Mouse (Mus musculus) embryonic facial prominence, embryonic 11.5 days (tissue): Measurements from ENCODE around the gene Milr1. TPM values are rescaled to one million over a fixed set of nuclear protein-coding genes. Genes with fewer than 3 reads are reported as not detected.
"Not testable (repeated sequence)": the region's sequence is repeated elsewhere in the genome, so short reads cannot be mapped to it uniquely, and the experiment has no call there.

Source experiments
- ATAC-seq: fragments of 200-750 bp; cut with Nextera tagmentation; replicated peaks from 2 replicates; pipeline ENCODE4 v1.8.0; 2017; ENCODE audit warnings: low read depth; ENCODE audit not compliant: insufficient number of reproducible peaks, low FRiP score, low TSS enrichment
- DNase-seq: peaks from one replicate; pipeline ENCODE4 v3.0.0-alpha.2; 2015; ENCODE audit warnings: low spot score
- H3K27ac ChIP-seq: fragments of 300-500 bp; sonication (generic); replicated peaks from 2 replicates; pipeline ENCODE4 v1.5.1; 2014; ENCODE audit warnings: mild to moderate bottlenecking, low read depth, low read length, control low read depth
- H3K27me3 ChIP-seq: fragments of 300-500 bp; sonication (generic); 2 replicates; pipeline ENCODE4 v1.6.1; 2014; ENCODE audit warnings: mild to moderate bottlenecking, low read length, moderate library complexity, mixed read lengths; ENCODE audit not compliant: control insufficient read depth, insufficient read depth
- H3K36me3 ChIP-seq: fragments of 300-500 bp; sonication (generic); replicated peaks from 2 replicates; pipeline ENCODE4 v1.6.1; 2014; ENCODE audit warnings: low read depth, mild to moderate bottlenecking, low read length, moderate library complexity, mixed read lengths; ENCODE audit not compliant: control insufficient read depth, insufficient read depth
- H3K4me1 ChIP-seq: fragments of 300-500 bp; sonication (generic); 2 replicates; pipeline ENCODE4 v1.6.1; 2014; ENCODE audit warnings: low read length, mixed read lengths; ENCODE audit not compliant: control insufficient read depth, insufficient read depth
- H3K4me2 ChIP-seq: fragments of 300-500 bp; sonication (generic); 2 replicates; pipeline ENCODE4 v1.6.1; 2014; ENCODE audit warnings: low read depth, mild to moderate bottlenecking, control low read depth, low read length, moderate library complexity
- H3K4me3 ChIP-seq: fragments of 300-500 bp; sonication (generic); 2 replicates; pipeline ENCODE4 v1.5.1; 2014; ENCODE audit warnings: low read depth, low read length, control low read depth
- H3K9ac ChIP-seq: fragments of 300-500 bp; sonication (generic); replicated peaks from 2 replicates; pipeline ENCODE4 v1.6.1; 2014; ENCODE audit warnings: mild to moderate bottlenecking, control low read depth, low read length
- H3K9me3 ChIP-seq: fragments of 300-500 bp; sonication (generic); replicated peaks from 2 replicates; pipeline ENCODE4 v1.6.1; 2016; ENCODE audit warnings: mild to moderate bottlenecking, low read length, inconsistent platforms, mixed read lengths; ENCODE audit not compliant: control insufficient read depth
- WGBS: fragments of 180-500 bp; shearing (Covaris S2); extraction: QIAGEN DNeasy Blood & Tissue Kit; methylation state at CpG from one replicate; pipeline ENCODE4 v1.1.7; 2014; 5-methylcytosine and 5-hydroxymethylcytosine counted together
- polyA plus RNA-seq: library from polyadenylated mRNA; unstranded; fragments of >200 nt; fragmentation: Nextera tagmentation; extraction: Ambion mirVana; gene quantifications from 2 replicates; pipeline ENCODE4 v1.2.1, GENCODE M21; 2014

The Milr1 gene
- polyA plus RNA-seq, 1 experiment from 2014 or later = 0.94 TPM

GRCm38 (mm10) chr11:106807442-106807841, 56.4 kb downstream of the Milr1 start:
- 88% methylated on average over 1 of the region's 1 CpGs for WGBS
- H3K27ac ChIP-seq, H3K27me3 ChIP-seq, H3K4me3 ChIP-seq, H3K9ac ChIP-seq, H3K36me3 ChIP-seq, ATAC-seq, H3K9me3 ChIP-seq, H3K4me1 ChIP-seq, H3K4me2 ChIP-seq, DNase-seq: not testable (repeated sequence)

- H3K4me2 ChIP-seq = no peak overlapping the region
- DNase-seq = no peak
- WGBS = 90% methylated on average over 7 of the region's 7 CpGs
- no peak overlapping the region for H3K27ac ChIP-seq
- H3K36me3 ChIP-seq = peaks cover 6% of the 10 kb centered on the region
- no peaks in the 10 kb centered on the region for H3K27me3 ChIP-seq
- H3K4me1 ChIP-seq = 0 out of 2 replicates have a peak, but pooled peaks cover 2% of the 10 kb centered on the region
- no peaks in the 10 kb centered on the region for H3K9me3 ChIP-seq
- no peak for ATAC-seq
- H3K4me3 ChIP-seq = no peak overlapping the region
- no peak overlapping the region for H3K9ac ChIP-seq
These were observed 61.5 kb downstream of the Milr1 start for GRCm38 (mm10) chr11:106812410-106813136.

GRCm38 (mm10) chr11:106814601-106815320, 63.7 kb downstream of the Milr1 start:
- 57% methylated on average over 14 of the region's 14 CpGs for WGBS
- no peaks in the 10 kb centered on the region for H3K27me3 ChIP-seq
- H3K4me1 ChIP-seq = 0 out of 2 replicates have a peak, but pooled peaks cover 2% of the 10 kb centered on the region
- no peak overlapping the region for H3K9ac ChIP-seq
- no peak overlapping the region for H3K4me3 ChIP-seq
- peaks cover 8% of the 10 kb centered on the region for H3K36me3 ChIP-seq
- no peak for DNase-seq
- no peak overlapping the region for H3K27ac ChIP-seq
- no peak for ATAC-seq
- H3K9me3 ChIP-seq = no peaks in the 10 kb centered on the region
- no peak overlapping the region for H3K4me2 ChIP-seq

- Histone ChIP-seq H3K4me1 (0 out of 2 replicates have a peak, but pooled peaks cover 2% of the 10 kb centered on the region), H3K27me3 (no peaks in the 10 kb centered on the region), H3K9ac (no peak overlapping the region), H3K9me3 (no peaks in the 10 kb centered on the region), H3K27ac (no peak overlapping the region), H3K4me3 (no peak overlapping the region), H3K36me3 (peaks cover 8% of the 10 kb centered on the region), H3K4me2 (no peak overlapping the region)
- 95% methylated on average over 2 of the region's 2 CpGs for WGBS
- no peak for ATAC-seq
- DNase-seq = no peak
These were observed 64.3 kb downstream of the Milr1 start for GRCm38 (mm10) chr11:106815331-106815730.

- Histone ChIP-seq H3K9me3 (no peaks in the 10 kb centered on the region), H3K27ac (no peak overlapping the region), H3K4me3 (no peak overlapping the region), H3K27me3 (no peaks in the 10 kb centered on the region), H3K9ac (no peak overlapping the region), H3K4me2 (no peak overlapping the region), H3K36me3 (peaks cover 8% of the 10 kb centered on the region), H3K4me1 (0 out of 2 replicates have a peak, but pooled peaks cover 2% of the 10 kb centered on the region)
- WGBS = 78% methylated on average over 2 of the region's 2 CpGs
- DNase-seq (no peak), ATAC-seq (no peak)
These were observed 64.7 kb downstream of the Milr1 start for GRCm38 (mm10) chr11:106815761-106816160.

GRCm38 (mm10) chr11:106816316-106816715, 65.3 kb downstream of the Milr1 start:
- peaks cover 8% of the 10 kb centered on the region for H3K36me3 ChIP-seq
- WGBS = 74% methylated on average over 7 of the region's 7 CpGs

GRCm38 (mm10) chr11:106817156-106817555, 66.1 kb downstream of the Milr1 start:
- no peak for DNase-seq
- Histone ChIP-seq H3K9ac (no peak overlapping the region), H3K27me3 (no peaks in the 10 kb centered on the region), H3K4me3 (no peak overlapping the region), H3K36me3 (peaks cover 8% of the 10 kb centered on the region), H3K27ac (no peak overlapping the region), H3K4me1 (0 out of 2 replicates have a peak, but pooled peaks cover 2% of the 10 kb centered on the region), H3K4me2 (no peak overlapping the region), H3K9me3 (no peaks in the 10 kb centered on the region)
- WGBS = 92% methylated on average over 3 of the region's 3 CpGs
- no peak for ATAC-seq

More at GRCm38 (mm10) chr11:106816316-106816715, 65.3 kb downstream of the Milr1 start:
- Histone ChIP-seq H3K4me3 (no peak overlapping the region), H3K4me1 (0 out of 2 replicates have a peak, but pooled peaks cover 2% of the 10 kb centered on the region), H3K4me2 (no peak overlapping the region), H3K9ac (no peak overlapping the region), H3K9me3 (no peaks in the 10 kb centered on the region), H3K27me3 (no peaks in the 10 kb centered on the region), H3K27ac (no peak overlapping the region)
- DNase-seq (no peak), ATAC-seq (no peak)

- H3K4me2 ChIP-seq = no peak overlapping the region
- peaks cover 8% of the 10 kb centered on the region for H3K36me3 ChIP-seq
- ATAC-seq = no peak
- H3K4me1 ChIP-seq = 0 out of 2 replicates have a peak, but pooled peaks cover 2% of the 10 kb centered on the region
- no peaks in the 10 kb centered on the region for H3K9me3 ChIP-seq
- no peak overlapping the region for H3K4me3 ChIP-seq
- no peak overlapping the region for H3K9ac ChIP-seq
- WGBS = 95% methylated on average over 6 of the region's 6 CpGs
- no peak for DNase-seq
- H3K27ac ChIP-seq = no peak overlapping the region
- H3K27me3 ChIP-seq = no peaks in the 10 kb centered on the region
These were observed 66.8 kb downstream of the Milr1 start for GRCm38 (mm10) chr11:106817808-106818207.
